Mouse (Mus musculus) thymus, postnatal 14 days (tissue): ENCODE data around the gene Npdc1.
"Not testable (repeated sequence)": the region's sequence is repeated elsewhere in the genome, so short reads cannot be mapped to it uniquely, and the experiment has no call there.

Experiments
- DNase-seq: peaks from one replicate; pipeline ENCODE4 v3.0.0; 2021

Gene Npdc1

DNA sequence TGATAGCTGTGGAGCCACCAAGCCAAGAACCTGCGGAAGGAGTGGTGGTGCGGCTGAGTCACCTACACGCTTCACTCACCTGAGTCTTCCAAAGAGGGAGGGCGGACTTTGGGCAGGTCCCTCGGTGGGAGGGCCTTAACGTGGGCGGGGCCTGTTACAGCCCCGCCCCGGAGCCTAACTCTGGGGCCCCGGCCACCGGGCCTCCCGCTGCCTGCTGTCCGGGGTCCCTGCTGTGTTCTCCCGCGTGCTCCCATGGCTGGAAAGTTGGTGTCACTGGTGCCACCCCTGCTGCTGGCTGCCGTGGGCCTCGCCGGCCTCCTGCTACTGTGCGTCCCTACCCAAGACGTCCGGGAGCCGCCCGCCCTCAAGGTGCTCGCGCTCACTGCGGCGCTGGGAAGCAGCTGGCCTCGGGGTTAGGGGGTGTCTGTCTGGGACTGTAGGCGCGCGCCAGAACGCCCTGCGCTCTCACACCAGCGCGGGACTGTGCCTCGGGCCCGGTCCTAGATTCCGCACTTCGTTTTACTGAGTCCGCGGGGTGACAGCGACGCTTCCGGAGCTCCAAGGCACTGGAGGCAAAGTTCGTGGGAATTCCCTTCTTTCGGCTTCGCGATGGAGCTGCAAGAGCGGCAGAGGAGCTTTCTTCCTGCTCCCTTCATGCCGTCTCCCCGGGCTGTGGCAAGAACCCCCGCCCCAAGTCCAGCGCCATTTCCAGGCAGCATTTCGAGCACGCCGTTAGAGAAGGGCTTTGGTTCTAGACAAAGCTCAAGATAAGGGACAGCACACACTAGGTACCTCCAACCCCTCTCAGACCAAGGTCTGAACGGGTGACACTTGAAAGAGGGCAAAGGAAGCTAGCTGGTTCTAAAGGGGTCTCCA lies 3.2 kb upstream of the Npdc1 start, which contains the start of gene Entpd2:
TSS of gene Entpd2 (plus strand) at position 154 of the 876 bp plus-strand sequence.
- peak; percentile 17 for DNase-seq

DNA sequence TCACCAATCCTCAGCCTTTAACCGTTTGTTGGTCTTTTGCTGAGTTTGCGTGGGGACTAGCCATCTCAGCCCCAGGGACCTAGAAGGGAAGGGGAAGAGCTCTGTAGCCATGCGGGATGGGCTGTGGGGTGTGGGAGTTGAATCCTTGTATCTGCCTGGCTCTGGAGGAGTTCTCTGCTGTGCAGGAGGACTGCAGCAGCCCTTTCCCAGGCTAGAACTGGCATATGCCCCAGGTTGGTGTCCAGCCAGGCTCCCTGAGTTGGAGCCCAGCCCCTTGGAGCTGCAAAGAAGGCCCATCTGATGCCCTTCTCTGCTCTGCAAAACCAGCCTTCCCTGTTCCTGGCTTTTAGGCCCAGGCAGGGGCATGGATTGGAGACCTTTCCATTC lies 2.6 kb upstream of the Npdc1 start:
- DNase-seq = no peak

DNA sequence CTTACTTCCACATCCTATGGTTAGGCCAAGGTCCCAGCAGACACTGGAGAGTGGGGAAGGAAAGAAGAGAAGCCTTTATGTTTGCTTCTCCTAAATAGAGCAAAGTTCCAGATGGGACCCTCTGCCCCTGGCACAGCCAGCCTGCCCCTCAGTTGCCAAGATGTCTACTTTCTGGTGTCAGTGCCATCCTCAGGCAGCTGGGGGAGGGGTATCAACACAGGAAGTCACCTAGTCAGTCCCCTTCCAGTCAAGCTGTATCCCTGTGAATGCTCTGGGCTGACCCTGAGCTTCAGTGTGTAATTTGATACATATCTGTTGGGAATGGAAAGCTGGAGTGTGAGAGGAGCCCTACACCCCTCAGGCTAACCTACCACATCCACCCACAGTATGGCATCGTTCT lies 2.1 kb upstream of the Npdc1 start:
- no peak for DNase-seq

DNA sequence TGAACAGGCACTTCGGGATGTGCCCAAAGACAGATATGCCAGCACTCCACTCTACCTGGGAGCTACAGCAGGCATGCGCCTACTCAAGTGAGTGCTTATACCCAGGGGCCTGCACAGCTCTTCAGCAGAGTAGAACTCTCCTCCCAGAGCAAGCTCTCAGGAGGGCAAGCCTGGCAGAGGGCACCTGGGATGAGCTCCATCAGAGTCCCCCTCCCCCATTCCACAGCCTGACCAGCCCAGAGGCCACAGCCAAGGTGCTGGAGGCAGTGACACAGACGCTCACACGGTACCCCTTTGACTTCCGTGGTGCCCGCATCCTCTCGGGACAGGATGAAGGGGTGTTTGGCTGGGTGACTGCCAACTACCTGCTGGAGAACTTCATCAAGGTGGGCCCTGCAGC lies 1.1 kb upstream of the Npdc1 start:
- DNase-seq = no peak

DNA sequence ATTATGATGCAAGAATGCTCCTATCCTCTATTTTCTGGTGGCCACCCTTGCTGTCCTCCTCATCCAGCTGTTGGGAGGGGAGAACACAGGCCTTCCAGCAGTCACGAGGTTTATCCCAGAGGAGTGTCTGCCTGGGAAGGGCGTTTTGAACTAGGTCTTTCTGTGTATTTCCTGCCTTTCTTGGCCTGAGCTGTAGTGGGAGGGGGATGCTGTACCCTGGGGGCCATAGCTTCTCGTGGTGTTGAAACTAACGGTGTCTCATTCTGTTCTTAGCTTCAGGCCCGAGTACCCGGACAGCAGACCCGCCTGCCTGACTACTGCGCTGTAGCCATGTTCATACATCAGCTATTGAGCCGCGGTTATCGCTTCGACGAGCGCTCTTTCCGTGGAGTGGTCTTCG lies 1.1 kb downstream of the Npdc1 start:
- DNase-seq = no peak

DNA sequence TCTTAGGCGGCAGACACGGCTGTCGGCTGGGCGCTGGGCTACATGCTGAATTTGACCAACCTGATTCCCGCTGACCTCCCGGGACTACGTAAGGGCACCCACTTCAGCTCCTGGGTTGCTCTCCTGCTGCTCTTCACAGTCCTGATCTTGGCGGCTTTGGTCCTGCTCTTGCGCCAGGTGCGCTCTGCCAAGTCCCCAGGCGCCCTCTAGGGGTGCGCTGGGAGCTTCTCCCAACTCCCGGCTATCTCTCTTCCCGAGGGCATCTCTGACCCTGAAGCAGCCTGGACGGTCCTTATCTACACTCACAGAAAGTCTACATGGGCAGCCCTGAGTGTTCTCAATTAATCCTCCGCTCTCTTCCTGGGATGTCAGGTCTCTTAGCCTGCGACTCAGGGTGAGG lies 1.6 kb downstream of the Npdc1 start:
- DNase-seq = peak; percentile 53

DNA sequence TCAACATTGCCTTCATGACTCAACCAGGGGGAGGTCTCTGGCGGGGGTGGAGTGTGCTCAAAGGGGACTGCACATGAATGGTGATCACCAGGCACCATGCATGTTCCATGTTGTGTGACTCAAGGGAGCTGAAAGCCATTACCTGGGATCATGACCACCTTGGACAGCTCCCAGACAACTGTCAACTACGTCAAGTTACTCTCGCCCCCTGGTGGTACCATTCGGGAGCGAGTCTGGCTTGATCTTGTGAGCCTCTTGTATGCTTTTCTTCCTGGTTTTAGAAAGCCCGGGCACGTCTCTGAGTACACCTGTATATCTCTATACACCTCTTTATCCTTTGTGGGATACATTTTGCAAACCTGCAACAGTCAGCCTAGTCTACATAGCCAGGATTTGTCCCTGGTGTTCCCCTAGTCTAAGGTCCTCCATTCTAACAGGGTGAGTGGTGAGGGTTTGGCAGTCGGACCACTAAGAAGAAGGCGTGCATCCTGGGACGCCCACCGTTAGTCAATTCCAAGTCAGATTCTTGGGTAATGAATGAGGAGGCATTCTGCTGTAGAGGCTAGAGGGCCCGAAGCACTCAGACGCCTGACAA lies 3.3 kb downstream of the Npdc1 start:
- DNase-seq = peak; percentile 89

DNA sequence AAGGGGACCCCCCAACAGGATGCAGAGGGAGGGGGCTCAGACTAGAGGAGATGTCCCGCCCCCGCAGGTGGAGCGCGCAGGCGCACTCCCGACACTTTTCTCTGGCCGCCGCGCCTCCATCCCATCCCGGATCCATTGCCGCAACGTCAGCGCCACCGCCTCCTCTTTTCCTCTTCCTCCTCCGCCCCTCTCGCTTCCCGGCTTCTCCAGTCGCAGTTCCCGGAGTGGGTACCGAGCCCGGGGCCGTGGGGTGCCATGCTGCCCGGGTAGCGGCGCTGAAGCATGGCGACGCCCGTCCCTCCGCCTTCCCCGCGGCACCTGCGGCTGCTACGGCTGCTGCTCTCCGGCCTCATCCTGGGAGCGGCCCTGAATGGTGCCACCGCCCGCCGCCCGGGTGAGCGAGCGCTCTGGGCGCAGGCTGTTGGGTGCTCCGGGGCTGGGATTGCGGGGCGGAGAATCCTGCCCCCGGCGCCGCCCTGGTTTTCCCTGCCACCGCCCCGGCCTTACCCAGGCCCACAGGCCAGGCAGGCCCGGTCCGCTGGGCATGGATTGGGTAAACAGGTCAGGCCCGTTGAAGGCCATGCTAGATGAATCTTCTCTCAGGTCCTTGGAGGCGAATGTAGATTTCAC lies 3.9 kb downstream of the Npdc1 start:
- peak; percentile 55 for DNase-seq

DNA sequence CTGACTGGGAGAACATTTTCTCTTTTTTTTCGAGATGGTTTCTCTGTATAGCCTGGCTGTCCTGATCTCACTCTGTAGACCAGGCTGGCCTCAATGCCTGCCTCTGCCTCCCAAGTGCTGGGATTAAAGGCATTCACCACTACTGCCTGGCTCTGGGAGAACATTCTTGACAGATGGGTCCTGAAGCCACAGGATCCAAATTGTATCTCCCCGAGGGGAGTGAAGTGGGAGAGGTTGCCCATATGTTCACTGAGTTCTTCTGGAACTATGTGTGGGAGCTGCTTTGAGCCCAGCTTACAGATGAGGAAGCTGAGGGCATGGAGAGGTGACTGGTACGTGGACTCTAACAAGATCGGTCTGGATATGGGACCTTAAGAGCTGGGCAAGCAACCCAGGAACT lies 4.8 kb downstream of the Npdc1 start:
- no peak for DNase-seq

DNA sequence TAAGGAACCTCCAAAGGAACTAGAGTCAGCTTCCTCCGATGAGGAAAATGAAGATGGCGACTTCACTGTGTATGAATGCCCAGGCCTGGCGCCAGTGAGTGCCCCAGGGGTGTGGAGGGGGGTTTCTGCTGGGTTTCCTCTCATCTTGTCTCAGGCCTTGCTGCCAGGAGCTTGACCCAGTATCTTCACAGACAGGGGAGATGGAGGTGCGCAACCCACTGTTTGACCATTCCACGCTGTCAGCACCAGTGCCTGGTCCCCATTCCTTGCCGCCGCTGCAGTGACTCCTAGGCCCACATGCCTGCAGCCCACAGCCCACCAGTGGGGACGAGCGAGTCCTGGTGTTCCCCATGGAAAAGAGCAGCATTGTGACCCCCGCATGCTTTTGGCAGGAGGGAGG lies 9.8 kb downstream of the Npdc1 start:
- no peak for DNase-seq

DNA sequence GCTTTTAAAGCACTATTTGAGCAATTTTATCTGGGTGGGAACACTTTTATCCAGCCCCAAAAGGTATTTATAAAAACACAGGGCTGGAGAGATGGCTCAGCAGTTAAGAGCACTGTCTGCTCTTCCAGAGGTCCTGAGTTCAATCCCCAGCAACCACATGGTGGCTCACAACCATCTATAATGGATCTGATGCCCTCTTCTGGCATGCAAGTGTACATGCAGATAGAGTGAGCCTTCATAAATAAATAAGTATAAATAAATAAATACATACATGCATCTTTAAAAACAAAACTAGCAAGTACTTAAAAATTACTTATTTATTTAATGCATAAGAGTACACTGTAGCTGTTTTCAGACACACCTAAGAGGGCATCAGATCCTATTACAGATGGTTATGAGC lies 14.3 kb downstream of the Npdc1 start:
- not testable (repeated sequence) for DNase-seq

DNA sequence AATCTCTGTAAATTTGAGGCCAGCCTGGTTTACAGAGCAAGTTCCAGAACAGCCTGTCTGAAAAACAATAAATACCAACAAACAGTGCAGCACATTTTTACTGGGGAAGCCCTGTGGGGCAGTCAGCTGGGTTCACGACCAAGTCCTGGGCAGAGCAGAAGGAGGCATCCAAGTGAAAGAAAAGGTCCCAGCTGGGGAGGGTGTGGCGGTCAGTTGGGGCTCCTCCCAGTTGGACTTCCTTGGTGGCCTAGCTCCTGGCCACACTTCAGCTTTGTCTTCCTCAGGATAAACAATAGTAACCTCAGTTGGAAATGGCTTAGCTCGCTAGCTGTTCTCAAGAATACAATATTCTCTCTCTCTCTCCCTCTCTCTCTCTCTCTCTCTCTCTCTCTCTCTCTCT lies 18.3 kb downstream of the Npdc1 start:
- no peak for DNase-seq

DNA sequence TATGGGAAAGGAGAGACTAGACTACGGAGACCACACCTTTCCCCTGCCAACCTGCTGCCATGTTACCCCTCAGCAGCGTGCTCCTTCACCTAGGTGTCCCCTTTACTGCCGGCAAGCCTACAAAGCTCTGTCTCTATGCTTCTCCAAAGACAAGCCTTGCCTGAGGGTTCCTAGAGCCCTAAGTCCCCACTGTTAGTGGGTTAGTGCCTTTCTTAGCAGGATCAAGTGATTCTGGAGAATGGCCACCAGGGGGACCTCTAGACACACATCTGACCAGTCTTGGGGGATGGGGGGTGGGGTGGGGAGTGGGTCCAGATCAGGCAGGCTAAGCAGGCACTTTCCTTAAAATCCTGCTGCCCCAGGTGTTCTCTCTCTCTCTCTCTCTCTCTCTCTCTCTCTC lies 22.7 kb downstream of the Npdc1 start:
- DNase-seq = peak; percentile 70

DNA sequence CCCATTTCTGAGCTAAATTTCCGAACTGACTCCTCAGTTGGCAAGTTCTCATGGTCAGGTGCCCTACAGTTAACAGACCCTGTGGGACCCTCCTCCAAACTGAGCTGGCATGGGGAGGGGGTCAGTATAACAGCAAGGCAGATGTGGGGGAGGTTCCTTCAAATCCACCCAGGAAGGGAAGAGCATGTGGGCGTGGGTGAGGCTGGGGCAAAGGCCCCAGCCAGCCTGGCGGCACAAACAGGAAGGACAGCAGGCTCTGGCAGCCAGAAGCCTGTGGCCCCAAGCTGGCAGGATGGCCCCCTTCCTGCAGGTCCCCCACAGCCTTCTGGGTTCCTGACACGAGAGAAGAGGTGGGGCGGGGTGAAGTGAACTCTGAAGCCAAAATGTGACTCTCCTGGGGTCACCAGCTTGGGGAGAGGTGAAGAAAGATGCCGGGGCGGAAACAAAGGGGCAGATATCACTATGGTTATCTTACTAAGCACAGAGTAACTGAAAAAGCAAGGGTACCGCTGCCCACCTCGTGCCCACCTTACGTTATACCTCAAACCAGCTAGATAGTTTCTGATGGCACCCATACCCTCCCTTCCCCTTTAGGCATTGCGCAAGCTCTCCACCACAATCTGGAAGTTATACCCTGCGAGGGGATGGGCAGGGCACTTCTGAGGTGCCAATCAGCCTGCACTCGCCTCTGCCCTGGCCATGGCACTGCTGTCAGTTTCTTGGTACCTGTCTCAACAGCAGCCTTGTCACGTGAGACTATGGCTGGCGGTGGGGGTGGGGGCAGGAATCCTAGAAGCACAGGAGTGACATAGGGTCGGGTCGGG lies 23.6 kb downstream of the Npdc1 start, which contains the start of gene Fut7:
TSS of gene Fut7 (plus strand) at position 681 of the 824 bp plus-strand sequence.
- DNase-seq = peak; percentile 57

DNA sequence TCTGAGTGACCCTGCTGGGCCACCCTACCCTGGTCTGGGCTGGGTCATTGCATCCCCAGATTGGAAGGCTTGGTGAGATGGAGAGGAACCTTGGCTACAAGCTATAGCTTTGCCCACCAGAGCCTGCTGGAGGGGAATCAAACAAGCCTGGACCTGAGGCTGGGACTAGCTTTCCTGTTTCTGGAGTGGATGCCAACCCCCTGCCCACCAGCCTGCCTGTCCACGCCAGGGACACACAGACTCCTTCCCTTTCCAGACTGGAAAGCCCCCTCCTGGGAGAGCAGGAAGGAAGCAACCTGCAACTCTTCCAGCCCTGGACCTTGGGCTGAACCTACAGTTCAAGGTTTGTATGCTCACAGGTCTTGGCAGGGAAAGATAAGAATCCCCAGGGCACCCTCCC lies 24.5 kb downstream of the Npdc1 start:
- no peak for DNase-seq

DNA sequence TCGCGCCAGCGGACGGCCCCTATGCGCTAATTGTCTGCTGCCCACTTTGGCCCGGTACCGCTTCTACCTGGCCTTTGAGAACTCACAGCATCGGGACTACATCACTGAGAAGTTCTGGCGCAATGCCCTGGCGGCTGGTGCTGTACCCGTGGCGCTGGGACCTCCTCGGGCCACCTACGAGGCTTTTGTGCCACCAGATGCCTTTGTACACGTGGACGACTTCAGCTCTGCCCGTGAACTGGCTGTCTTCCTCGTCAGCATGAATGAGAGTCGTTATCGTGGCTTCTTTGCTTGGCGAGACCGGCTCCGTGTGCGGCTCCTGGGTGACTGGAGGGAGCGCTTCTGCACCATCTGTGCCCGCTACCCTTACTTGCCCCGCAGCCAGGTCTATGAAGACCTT lies 26.3 kb downstream of the Npdc1 start:
- no peak for DNase-seq

DNA sequence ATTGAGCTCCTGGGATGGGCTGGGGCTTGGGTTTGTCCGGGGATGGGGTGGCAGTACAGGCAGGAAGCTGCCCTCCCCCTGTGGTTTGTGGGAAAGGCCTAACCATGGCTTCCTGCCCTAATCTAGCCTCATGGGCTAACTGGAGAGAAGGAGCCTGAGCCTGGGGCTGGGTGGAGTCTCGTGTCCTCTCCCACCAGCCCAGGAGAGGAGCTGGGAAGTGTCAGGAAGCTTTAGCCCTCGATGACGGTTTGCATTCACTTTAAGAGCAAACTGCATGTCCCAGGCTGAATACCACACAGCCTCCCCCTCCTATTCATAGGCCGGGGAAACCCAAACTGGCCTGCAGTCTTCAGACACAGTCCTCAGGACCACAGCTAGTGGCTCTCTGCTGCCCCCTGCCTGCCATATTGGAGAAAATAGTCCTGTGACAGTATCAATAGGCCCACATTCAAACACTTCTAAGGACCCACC lies 27.6 kb downstream of the Npdc1 start:
- DNase-seq = peak; percentile 70

DNA sequence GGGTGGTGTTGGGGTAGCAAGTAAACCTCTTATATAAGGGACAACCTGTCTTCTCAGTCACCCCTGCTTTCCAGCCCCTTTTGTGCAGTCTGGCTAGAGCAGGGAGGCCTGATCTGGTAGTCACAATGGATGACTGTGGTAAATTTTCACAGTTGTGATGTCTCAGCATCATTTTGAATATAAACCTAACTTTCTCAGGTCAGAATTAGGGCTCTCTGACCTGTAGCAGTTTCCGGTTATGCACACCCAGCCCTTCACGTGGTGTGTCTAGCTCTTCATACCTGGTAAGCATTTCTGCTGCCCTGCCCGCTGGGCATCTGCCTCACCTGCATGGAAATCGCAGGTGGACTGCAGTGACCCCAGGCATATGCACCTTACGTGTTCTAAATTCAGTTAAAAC lies 28.1 kb downstream of the Npdc1 start:
- DNase-seq = no peak

DNA sequence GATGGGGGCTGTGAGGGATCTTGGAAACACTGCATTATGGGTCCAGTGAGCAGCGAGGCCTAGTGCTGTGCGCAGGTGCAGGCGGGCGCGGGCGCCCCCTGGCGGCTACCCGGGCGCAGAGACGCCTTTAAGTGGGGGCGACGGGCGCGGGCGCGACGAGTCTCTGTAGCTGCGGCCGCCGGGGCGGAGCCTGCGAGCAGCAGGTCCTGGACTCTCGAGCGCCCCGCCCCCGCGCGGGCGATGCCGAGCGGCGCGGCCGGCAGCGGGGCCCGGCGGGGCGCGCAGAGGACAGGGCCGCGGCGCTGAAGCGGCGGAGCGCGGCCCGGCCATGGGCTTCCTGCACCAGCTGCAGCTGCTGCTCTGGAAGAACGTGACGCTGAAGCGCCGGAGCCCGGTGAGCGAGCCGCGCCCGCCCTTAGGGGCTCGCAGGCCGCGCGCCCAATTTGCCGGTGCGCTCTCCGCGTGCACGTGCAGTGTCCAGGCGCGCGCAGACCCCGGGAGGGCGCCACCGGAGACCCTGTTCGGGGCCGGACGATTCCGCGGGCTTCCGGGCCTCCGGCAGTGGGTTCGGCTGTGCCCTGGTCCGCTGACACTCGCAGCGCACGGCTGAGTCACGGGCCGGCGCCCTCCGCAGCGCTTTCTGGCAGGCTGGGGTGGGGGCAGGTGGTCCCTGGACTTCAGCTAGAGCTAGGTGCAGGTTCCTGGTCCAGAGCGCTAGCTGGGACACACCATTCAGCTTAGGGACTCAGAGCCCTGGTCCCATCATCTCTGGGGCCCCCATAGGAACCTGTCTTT lies 29.5 kb downstream of the Npdc1 start, which contains the start of gene Abca2:
TSS of gene Abca2 (plus strand) at position 262 of the 795 bp plus-strand sequence.
- DNase-seq = peak; percentile 97

DNA sequence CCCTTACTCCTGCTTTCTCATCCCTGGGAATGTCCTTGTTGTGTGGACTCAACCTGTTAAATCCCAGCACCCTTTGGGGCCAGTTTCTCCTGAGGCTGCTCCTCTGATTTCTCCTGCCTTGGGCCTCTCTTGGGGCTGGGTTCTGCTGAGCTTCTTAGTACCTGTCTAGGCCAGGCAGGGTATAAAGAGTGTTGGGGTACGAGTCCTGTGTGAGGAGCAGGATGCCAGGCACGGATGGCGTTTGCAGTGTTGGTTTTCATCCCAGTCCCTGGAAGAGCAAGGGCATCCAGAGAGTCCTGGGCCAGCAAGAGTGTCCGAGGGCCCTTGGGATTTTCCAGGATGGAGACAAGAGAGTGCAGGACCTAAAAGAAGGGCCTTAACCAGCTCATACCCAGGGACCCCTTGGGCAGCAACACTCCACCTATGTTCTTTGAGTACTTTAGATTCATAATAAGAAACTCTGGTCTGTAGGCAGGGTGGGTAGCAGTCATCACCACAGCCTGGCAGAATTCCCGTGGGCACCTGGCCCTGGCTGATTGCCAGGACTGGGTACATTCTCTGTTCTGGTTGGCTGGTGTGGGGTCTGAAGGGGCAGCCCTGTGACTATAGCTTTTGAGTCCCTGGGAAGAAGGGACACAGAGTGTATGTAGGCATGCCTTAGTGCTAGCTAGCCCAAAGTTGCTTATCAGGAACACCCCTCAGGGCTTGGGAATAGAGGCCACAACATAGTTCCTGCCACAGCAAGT lies 30.5 kb downstream of the Npdc1 start:
- DNase-seq = no peak
